Mouse (Mus musculus): Measurements from ENCODE around the gene Vash1.

Vash1 gene

GRCm38 (mm10) chr12:86719961-86720639 lies 41.6 kb downstream of the Vash1 start:
- DNase-seq (ENCODE audit: low read depth), result no peak

GRCm38 (mm10) chr12:86721453-86721852 lies 43.0 kb downstream of the Vash1 start:
- peak; percentile 46 for DNase-seq (ENCODE audit: low read depth)

- no peak for DNase-seq (ENCODE audit: low read depth)
Measured at GRCm38 (mm10) chr12:86724300-86724699, 45.8 kb downstream of the Vash1 start.

- peak; percentile 48 for DNase-seq (ENCODE audit: low read depth)
Measured at GRCm38 (mm10) chr12:86725706-86726105, 47.2 kb downstream of the Vash1 start.

GRCm38 (mm10) chr12:86726120-86726640 lies 47.7 kb downstream of the Vash1 start, which contains the start of gene Angel1:
TSS of gene Angel1 (minus strand) at chr12:86726460.
- peak; percentile 98 for DNase-seq (ENCODE audit: low read depth)

- no peak for DNase-seq (ENCODE audit: low read depth)
Measured at GRCm38 (mm10) chr12:86734319-86734810, 55.9 kb downstream of the Vash1 start, which contains the start of gene Lrrc74a. TSS of gene Lrrc74a (plus strand) at chr12:86734369.
